Mouse (Mus musculus): ENCODE measurements around the gene Sec11a.

Gene Sec11a

GRCm38 (mm10) chr7:80900944-80901501 is 46.6 kb downstream of the Sec11a start, which contains the start of gene Wdr73:
TSS of gene Wdr73 (minus strand) at chr7:80901269.
- in situ Hi-C loops (cut with MboI, MseI), result no loop called here

DNA sequence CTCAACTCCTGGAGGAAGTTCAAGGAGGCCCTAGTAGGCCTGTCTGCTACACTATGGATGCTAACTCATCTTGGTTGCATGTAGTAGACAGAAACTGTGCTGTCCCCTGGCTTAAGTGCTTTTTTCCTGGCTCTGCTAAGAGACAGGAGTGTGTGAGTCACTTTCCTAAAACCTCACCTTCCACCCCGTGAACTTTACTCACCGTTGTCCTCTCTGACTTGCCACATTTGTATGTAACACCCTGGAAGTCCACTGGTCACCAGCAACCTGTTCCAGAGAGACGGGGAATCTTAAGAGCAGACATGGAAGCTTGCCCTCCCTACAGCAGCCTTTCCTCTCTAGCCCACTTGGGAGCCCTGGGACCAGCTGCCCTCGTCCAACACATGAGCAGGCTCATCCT is 49.9 kb downstream of the Sec11a start:
- in situ Hi-C loops (cut with MboI, MseI), result no loop called here

DNA sequence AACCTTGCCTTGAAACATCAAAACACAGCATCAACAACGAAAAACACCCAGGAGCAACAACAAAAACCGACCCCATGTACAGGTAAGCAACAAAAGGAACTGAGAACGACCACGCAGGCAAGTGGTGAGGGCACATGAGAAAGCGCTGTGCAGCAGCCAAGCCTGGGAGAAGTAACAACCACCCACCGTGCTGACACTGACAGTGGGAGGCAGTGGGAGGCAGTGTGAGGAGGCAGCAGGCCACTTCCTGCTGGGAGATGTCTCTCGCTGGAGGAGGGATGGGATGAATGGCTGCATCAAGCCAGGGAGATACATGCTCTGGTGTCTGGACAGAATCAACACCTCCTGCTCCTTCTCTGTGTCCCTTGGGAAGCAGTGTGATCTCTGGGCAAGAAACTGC is 50.4 kb downstream of the Sec11a start:
- in situ Hi-C loops (cut with MboI, MseI), result no loop called here

- in situ Hi-C loops (cut with MboI, MseI), result no loop called here
Measured at GRCm38 (mm10) chr7:80894815-80895519, 52.6 kb downstream of the Sec11a start.

DNA sequence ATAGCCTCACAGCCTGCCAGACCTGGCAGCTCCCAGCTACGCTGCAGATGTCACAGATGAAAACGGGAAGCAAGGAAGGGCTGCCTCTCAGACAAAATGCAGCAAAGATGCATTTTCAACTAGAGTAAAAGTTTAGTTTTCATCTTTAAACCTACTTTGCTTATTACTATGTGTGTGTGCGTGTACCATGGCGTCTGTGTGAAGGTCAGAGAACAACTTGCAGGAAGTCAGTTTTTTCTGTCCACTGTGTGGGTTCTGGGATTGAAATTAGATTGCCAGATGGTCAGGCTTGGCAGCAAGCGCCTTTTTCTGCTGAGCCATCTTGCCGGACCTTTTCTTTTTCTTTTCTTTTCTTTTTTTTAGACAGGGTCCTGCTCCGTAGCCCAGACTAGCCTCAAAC is 53.4 kb downstream of the Sec11a start:
- in situ Hi-C loops (cut with MboI, MseI), result no loop called here

DNA sequence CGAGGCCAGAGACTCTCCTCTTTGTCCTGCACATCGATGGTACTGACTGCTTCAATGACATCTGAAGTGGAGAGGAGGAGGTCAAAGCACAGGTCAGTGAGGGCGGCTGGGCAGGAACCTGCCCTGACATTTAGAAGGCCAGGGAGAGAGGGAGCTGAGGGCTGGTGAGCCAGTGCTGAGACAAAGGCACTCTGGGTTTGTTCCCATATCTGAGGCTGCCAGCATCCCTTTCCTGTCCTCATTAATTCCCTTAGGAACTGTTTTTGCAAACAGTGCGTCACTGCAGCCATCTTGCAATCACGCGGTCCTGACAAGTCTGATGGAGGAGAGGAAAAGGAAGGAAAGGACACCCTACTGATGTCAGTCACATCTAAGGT is 53.8 kb downstream of the Sec11a start:
- in situ Hi-C loops (cut with MboI, MseI), result no loop called here

DNA sequence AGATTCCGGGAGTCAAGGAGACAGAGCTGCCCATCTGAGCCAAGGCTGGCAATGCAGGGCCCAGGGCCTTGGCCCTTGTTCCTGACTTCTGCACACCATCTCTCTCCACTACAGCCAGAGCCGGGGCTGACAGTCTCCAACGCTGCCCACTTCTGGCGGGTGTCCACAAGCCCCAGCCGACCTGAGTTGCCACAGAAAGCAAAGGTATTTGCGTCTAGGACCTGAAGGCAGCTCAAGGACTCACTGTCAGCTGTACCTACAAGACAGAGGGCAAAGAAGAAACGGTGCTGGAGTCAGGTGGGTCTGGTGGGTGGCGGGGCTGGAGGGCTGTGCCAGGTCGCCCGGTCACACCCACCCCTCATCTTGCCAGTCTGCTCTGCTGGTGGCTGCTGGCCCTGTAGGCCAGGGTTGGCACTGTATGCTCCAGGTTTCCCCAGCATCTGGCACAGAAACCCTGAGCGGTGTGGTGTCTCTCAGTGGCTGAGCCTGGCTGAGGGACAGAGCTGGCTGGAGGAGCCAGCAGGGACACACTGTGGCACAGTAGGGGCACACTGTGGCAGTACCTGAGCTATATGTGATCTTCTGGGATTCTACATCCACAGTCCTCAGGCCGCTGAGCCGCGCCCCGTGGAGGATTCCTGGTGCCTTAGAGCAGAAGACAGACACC is 54.4 kb downstream of the Sec11a start:
- in situ Hi-C loops (cut with MboI, MseI), result no loop called here

- in situ Hi-C loops (cut with MboI, MseI), result loop anchor here (5.0 kb wide), 1 partner anchor 177 kb away; no protein-coding TSS in a partner anchor
Measured at GRCm38 (mm10) chr7:80889841-80890241, 57.7 kb downstream of the Sec11a start.

GRCm38 (mm10) chr7:80889021-80889511 is 58.5 kb downstream of the Sec11a start:
- in situ Hi-C loops (cut with MboI, MseI), result loop anchor here (5.0 kb wide), 1 partner anchor 178 kb away; no protein-coding TSS in a partner anchor

DNA sequence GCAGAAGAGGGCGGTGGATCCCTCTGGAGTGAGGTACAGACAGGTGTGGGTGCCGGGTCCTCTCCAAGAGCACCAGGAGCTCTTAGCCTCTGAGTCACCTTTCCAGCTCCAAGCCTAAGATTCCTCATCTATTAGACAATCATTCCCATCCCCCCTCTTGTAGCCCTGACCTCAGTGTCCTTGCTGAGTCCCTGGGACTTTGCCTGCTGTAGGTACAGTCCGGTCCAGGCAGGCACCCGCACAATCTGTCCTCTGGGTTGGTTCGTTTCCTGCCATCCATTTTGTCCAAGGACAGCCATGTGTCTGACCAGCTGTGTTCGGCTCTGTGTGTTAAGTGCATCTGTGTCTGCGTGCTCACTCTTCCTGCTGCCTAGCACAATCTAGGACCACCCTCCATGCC is 59.0 kb downstream of the Sec11a start:
- in situ Hi-C loops (cut with MboI, MseI), result loop anchor here (5.0 kb wide), 1 partner anchor 179 kb away; no protein-coding TSS in a partner anchor

- in situ Hi-C loops (cut with MboI, MseI), result loop anchor here (5.0 kb wide), 1 partner anchor 182 kb away; no protein-coding TSS in a partner anchor
Measured at GRCm38 (mm10) chr7:80885666-80886065, 61.9 kb downstream of the Sec11a start.

GRCm38 (mm10) chr7:80882830-80883505 is 64.6 kb downstream of the Sec11a start:
- in situ Hi-C loops (cut with MboI, MseI), result no loop called here

GRCm38 (mm10) chr7:80875727-80876126 is 71.9 kb downstream of the Sec11a start:
- in situ Hi-C loops (cut with MboI, MseI), result no loop called here

GRCm38 (mm10) chr7:80873631-80874030 is 73.9 kb downstream of the Sec11a start:
- in situ Hi-C loops (cut with MboI, MseI), result no loop called here

DNA sequence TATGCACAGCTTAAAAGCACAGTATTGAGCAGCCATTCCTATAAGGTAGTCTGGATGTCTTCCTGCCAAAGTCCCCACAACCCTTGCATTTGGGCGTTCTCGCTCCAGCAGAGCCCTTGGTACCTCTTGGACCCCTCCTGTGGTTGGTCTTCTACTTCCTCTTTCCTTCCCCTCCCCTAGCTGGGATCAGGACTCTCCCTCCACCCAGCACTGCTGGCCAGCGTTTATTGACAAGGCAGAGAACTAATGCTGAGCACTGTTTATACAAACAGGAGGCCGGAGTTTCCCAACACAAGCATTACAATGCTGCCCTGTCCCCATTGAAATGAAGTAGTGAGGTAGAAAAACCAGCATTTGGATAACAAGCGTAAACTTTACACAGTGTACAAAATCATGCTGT is 74.5 kb downstream of the Sec11a start:
- in situ Hi-C loops (cut with MboI, MseI), result no loop called here

GRCm38 (mm10) chr7:80868686-80869085 is 78.9 kb downstream of the Sec11a start:
- in situ Hi-C loops (cut with MboI, MseI), result no loop called here

DNA sequence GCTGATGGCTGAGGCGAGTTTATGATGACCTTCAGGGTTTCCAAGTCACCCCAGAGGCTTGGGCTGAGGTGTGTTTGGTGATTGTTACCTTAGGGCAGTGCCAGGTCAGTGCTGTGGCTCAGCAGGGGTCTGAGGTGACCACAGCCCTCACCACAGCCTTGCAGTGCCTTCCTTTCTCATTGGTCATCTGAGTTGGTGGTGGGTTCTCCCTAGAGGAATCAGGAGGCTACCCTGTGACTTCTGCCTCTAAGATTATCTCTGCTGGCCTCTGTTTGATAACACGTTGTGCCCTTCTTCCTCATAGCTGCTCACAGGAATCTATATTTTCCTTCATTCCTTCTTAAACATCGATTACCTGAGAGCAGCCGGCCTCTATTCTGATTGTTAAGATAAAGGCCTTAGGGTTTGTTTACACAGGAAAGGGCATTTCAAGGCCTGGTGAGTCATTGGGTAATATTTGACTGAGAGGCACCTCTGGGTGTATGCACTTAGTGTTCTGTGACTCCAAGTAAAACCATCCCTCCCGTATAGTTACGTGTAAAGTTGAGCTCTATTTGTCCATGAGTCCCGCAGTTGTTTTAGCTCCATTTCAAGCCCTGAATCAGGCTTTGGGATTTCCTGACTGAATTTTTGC is 80.9 kb downstream of the Sec11a start:
- in situ Hi-C loops (cut with MboI, MseI), result no loop called here

GRCm38 (mm10) chr7:80865521-80865920 is 82.1 kb downstream of the Sec11a start:
- in situ Hi-C loops (cut with MboI, MseI), result no loop called here

GRCm38 (mm10) chr7:80864831-80865230 is 82.7 kb downstream of the Sec11a start:
- in situ Hi-C loops (cut with MboI, MseI), result no loop called here

GRCm38 (mm10) chr7:80864151-80864550 is 83.4 kb downstream of the Sec11a start:
- in situ Hi-C loops (cut with MboI, MseI), result no loop called here

- in situ Hi-C loops (cut with MboI, MseI), result no loop called here
Measured at GRCm38 (mm10) chr7:80863520-80863919, 84.1 kb downstream of the Sec11a start.
